Mouse (Mus musculus) intestine, embryonic 16.5 days (tissue): ENCODE measurements around the gene Gpr135. TPM values are rescaled to one million over a fixed set of nuclear protein-coding genes. Genes with fewer than 3 reads are reported as not detected.

Experiments
- ATAC-seq: fragments of 200-750 bp; cut with Nextera tagmentation; 2 replicates; pipeline ENCODE4 v1.8.0; 2017; ENCODE audit warnings: moderate TSS enrichment, moderate library complexity
- H3K27ac ChIP-seq: fragments of 300-500 bp; sonication (generic); 2 replicates; pipeline ENCODE4 v1.5.1; 2014; ENCODE audit warnings: mild to moderate bottlenecking, low read length
- H3K27me3 ChIP-seq: fragments of 300-500 bp; sonication (generic); replicated peaks from 2 replicates; pipeline ENCODE4 v1.6.1; 2014; ENCODE audit warnings: low read length, control low read depth, mixed read lengths; ENCODE audit not compliant: control insufficient read depth, insufficient read depth
- H3K36me3 ChIP-seq: fragments of 300-500 bp; sonication (generic); 2 replicates; pipeline ENCODE4 v1.6.1; 2014; ENCODE audit warnings: low read length, control low read depth; ENCODE audit not compliant: control insufficient read depth, insufficient read depth
- H3K4me1 ChIP-seq: fragments of 300-500 bp; sonication (generic); 2 replicates; pipeline ENCODE4 v1.6.1; 2014; ENCODE audit warnings: low read length, control low read depth, mixed read lengths; ENCODE audit not compliant: control insufficient read depth, insufficient read depth
- H3K4me2 ChIP-seq: fragments of 300-500 bp; sonication (generic); 2 replicates; pipeline ENCODE4 v1.6.1; 2014; ENCODE audit warnings: low read depth, low read length, control low read depth
- H3K4me3 ChIP-seq: fragments of 300-500 bp; sonication (generic); 2 replicates; pipeline ENCODE4 v1.5.1; 2014; ENCODE audit warnings: mild to moderate bottlenecking, low read length
- H3K9ac ChIP-seq: fragments of 300-500 bp; sonication (generic); 2 replicates; pipeline ENCODE4 v1.6.1; 2014; ENCODE audit warnings: low read depth, low read length
- H3K9me3 ChIP-seq: fragments of 300-500 bp; sonication (generic); 2 replicates; pipeline ENCODE4 v1.6.1; 2016; ENCODE audit warnings: low read length, control low read depth; ENCODE audit not compliant: control insufficient read depth
- WGBS: fragments of 180-500 bp; shearing (Covaris S2); extraction: QIAGEN DNeasy Blood & Tissue Kit; methylation state at CpG from one replicate; pipeline ENCODE4 v1.1.7; 2014; 5-methylcytosine and 5-hydroxymethylcytosine counted together
- polyA plus RNA-seq: library from polyadenylated mRNA; unstranded; fragments of >200 nt; fragmentation: Nextera tagmentation; extraction: Ambion mirVana; gene quantifications from 2 replicates; pipeline ENCODE4 v1.2.1, GENCODE M21; 2015

The Gpr135 gene
- polyA plus RNA-seq, 1 experiment from 2014 or later = 0.38 TPM

- ATAC-seq = no peak; the same call in 1 of the 2 replicates
- 1% methylated on average over 18 of the region's 18 CpGs for whole genome bisulfite sequencing
- no peaks in the 10 kb centered on the region for H3K36me3 ChIP-seq
- H3K4me2 ChIP-seq = peak overlapping the region; percentile 54
- H3K4me3 ChIP-seq = peak overlapping the region; percentile 79
- H3K27ac ChIP-seq = peak overlapping the region; percentile 98
- no peaks in the 10 kb centered on the region for H3K9me3 ChIP-seq
- peaks cover 8% of the 10 kb centered on the region; the same call in 1 of the 2 replicates for H3K4me1 ChIP-seq
- H3K9ac ChIP-seq = peak overlapping the region; percentile 83
- H3K27me3 ChIP-seq = no peaks in the 10 kb centered on the region
Measured at GRCm38 (mm10) chr12:72086166-72086825, 15.4 kb upstream of the Gpr135 start.

- ATAC-seq = peak; percentile 97
- Histone ChIP-seq H3K36me3 (no peaks in the 10 kb centered on the region), H3K4me1 (peaks cover 8% of the 10 kb centered on the region; the same call in 1 of the 2 replicates), H3K27ac (peak within 1 kb of the TSS; percentile 98), H3K9me3 (no peaks in the 10 kb centered on the region), H3K9ac (peak within 1 kb of the TSS; percentile 87), H3K4me3 (peak within 1 kb of the TSS; percentile 79), H3K27me3 (no peaks in the 10 kb centered on the region), H3K4me2 (peak within 1 kb of the TSS; percentile 90)
- under 1% methylated on average over 60 of the region's 60 CpGs for WGBS
Measured at GRCm38 (mm10) chr12:72085329-72086165, 14.6 kb upstream of the Gpr135 start, which contains the start of the genes L3hypdh and Jkamp. L3hypdh (minus strand) TSS chr12:72085439. Jkamp (plus strand) TSS chr12:72085589.

- Histone ChIP-seq H3K27me3 (no peaks in the 10 kb centered on the region), H3K4me3 (peak overlapping the region; percentile 79), H3K27ac (peak overlapping the region; percentile 91), H3K9ac (peak overlapping the region; percentile 87), H3K9me3 (no peaks in the 10 kb centered on the region), H3K4me1 (peaks cover 8% of the 10 kb centered on the region; the same call in 1 of the 2 replicates), H3K36me3 (no peaks in the 10 kb centered on the region), H3K4me2 (peak overlapping the region; percentile 90)
- ATAC-seq = peak; percentile 44; the same call in 1 of the 2 replicates
- WGBS = under 1% methylated on average over 31 of the region's 31 CpGs
Measured at GRCm38 (mm10) chr12:72085024-72085328, 14.1 kb upstream of the Gpr135 start.

GRCm38 (mm10) chr12:72084261-72085023 is 13.5 kb upstream of the Gpr135 start:
- peak overlapping the region; percentile 79 for H3K4me3 ChIP-seq
- 3% methylated on average over 46 of the region's 46 CpGs for WGBS
- ATAC-seq = peak; percentile 21

GRCm38 (mm10) chr12:72083265-72083664 is 12.3 kb upstream of the Gpr135 start:
- Histone ChIP-seq H3K4me1 (peaks cover 8% of the 10 kb centered on the region; the same call in 1 of the 2 replicates), H3K4me3 (no peak overlapping the region), H3K9me3 (no peaks in the 10 kb centered on the region), H3K9ac (no peak overlapping the region), H3K36me3 (no peaks in the 10 kb centered on the region), H3K4me2 (no peak overlapping the region), H3K27ac (no peak overlapping the region), H3K27me3 (no peaks in the 10 kb centered on the region)
- no peak for ATAC-seq
- 86% methylated on average over 9 of the region's 9 CpGs for WGBS

More at GRCm38 (mm10) chr12:72084261-72085023, 13.5 kb upstream of the Gpr135 start:
- H3K27ac ChIP-seq = peak overlapping the region; percentile 91
- H3K27me3 ChIP-seq = no peaks in the 10 kb centered on the region
- peak overlapping the region; percentile 90 for H3K4me2 ChIP-seq
- H3K9me3 ChIP-seq = no peaks in the 10 kb centered on the region
- H3K4me1 ChIP-seq = peaks cover 8% of the 10 kb centered on the region; the same call in 1 of the 2 replicates
- no peaks in the 10 kb centered on the region for H3K36me3 ChIP-seq
- H3K9ac ChIP-seq = peak overlapping the region; percentile 87

GRCm38 (mm10) chr12:72082370-72082769 is 11.4 kb upstream of the Gpr135 start:
- Histone ChIP-seq H3K9ac (peak overlapping the region; percentile 53; the same call in 1 of the 2 replicates), H3K4me1 (peaks cover 8% of the 10 kb centered on the region; the same call in 1 of the 2 replicates), H3K27ac (0 out of 2 replicates have a peak overlapping the region, but pooled peaks have one; percentile 4), H3K9me3 (no peaks in the 10 kb centered on the region), H3K4me2 (peak overlapping the region; percentile 48), H3K27me3 (no peaks in the 10 kb centered on the region), H3K4me3 (peak overlapping the region; percentile 26), H3K36me3 (no peaks in the 10 kb centered on the region)
- ATAC-seq = no peak
- 31% methylated on average over 18 of the region's 18 CpGs for WGBS

- Histone ChIP-seq H3K36me3 (no peaks in the 10 kb centered on the region), H3K9ac (peak overlapping the region; percentile 53; the same call in 1 of the 2 replicates), H3K9me3 (no peaks in the 10 kb centered on the region), H3K27me3 (no peaks in the 10 kb centered on the region), H3K4me2 (peak overlapping the region; percentile 48), H3K27ac (no peak overlapping the region), H3K4me3 (no peak overlapping the region; the same call in 1 of the 2 replicates), H3K4me1 (peaks cover 8% of the 10 kb centered on the region; the same call in 1 of the 2 replicates)
- ATAC-seq = no peak
- WGBS = 79% methylated on average over 3 of the region's 3 CpGs
Measured at GRCm38 (mm10) chr12:72081961-72082360, 11.0 kb upstream of the Gpr135 start.

GRCm38 (mm10) chr12:72078248-72078647 is 7.3 kb upstream of the Gpr135 start:
- ATAC-seq = no peak
- Histone ChIP-seq H3K27ac (no peak overlapping the region), H3K27me3 (no peaks in the 10 kb centered on the region), H3K4me3 (no peak overlapping the region), H3K9me3 (peaks cover 2% of the 10 kb centered on the region; the same call in 1 of the 2 replicates), H3K36me3 (no peaks in the 10 kb centered on the region), H3K4me1 (peaks cover 8% of the 10 kb centered on the region; the same call in 1 of the 2 replicates), H3K4me2 (no peak overlapping the region), H3K9ac (no peak overlapping the region)
- 88% methylated on average over 3 of the region's 3 CpGs for WGBS
